Mouse (Mus musculus): Measurements from ENCODE around the gene Ccin.

GRCm38 (mm10) chr4:44011799-44012198 lies 28.5 kb downstream of the Ccin start:
- no peak for TF ChIP-seq ZC3H11A (IDR thresholded peaks at IDR 0.05; ENCODE audit: borderline replicate concordance, low read depth, low read length)
- TF ChIP-seq CHD2 (IDR thresholded peaks at IDR 0.05; ENCODE audit: low read depth, low read length): no peak
- TF ChIP-seq MAFK (IDR thresholded peaks at IDR 0.05; ENCODE audit: insufficient read depth, low read depth, low read length): no peak
- TF ChIP-seq ZNF384 (IDR thresholded peaks at IDR 0.05; ENCODE audit: low read depth, low read length): peak; percentile 83

Data from ES-E14 (cell line).